Mouse (Mus musculus): ENCODE measurements around the gene Brms1. TPM values are rescaled to one million over a fixed set of nuclear protein-coding genes. Genes with fewer than 3 reads are reported as not detected.

The Brms1 gene
- total RNA-seq, 2 experiments from 2014 or later: 13.5 to 15.6 TPM

- DNase-seq: peak; percentile 82 to 83
- intact Hi-C loops (cut with DNase I): no loop called here
Measured at GRCm38 (mm10) chr19:5037678-5038571, 3.2 kb upstream of the Brms1 start.

DNA sequence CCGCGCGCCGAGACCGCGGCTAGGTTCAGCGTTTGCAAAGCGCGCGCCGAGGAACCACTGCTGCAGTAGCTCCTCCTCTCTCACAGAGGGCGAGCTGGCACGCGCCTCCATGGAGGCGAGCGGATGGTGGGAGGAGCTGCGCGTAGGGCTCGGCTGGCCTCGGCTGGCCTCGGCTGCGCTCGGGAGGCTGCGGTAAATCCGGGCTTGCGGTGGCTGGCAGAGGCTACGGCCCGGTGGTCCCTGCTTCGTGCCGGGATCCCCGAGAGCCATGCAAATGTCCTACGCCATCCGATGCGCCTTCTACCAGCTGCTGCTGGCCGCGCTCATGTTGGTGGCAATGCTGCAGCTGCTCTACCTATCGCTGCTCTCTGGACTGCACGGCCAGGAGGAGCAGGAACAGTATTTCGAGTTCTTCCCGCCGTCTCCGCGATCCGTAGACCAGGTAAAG is 2.4 kb upstream of the Brms1 start, which contains the start of the genes B4gat1 and AC124502.3:
B4gat1 (plus strand) TSS at position 118 of the 448 bp plus-strand sequence.
AC124502.3 (plus strand) TSS at position 183 of the 448 bp plus-strand sequence.
- peak; percentile 92 to 93 for DNase-seq
- intact Hi-C loops (cut with DNase I): no loop called here

GRCm38 (mm10) chr19:5039301-5040114 is 1.6 kb upstream of the Brms1 start:
- DNase-seq: peak; percentile 34 to 41
- intact Hi-C loops (cut with DNase I): no loop called here

- DNase-seq: no peak
- intact Hi-C loops (cut with DNase I): no loop called here
Measured at GRCm38 (mm10) chr19:5041588-5041987, 434 bp downstream of the Brms1 start.

DNA sequence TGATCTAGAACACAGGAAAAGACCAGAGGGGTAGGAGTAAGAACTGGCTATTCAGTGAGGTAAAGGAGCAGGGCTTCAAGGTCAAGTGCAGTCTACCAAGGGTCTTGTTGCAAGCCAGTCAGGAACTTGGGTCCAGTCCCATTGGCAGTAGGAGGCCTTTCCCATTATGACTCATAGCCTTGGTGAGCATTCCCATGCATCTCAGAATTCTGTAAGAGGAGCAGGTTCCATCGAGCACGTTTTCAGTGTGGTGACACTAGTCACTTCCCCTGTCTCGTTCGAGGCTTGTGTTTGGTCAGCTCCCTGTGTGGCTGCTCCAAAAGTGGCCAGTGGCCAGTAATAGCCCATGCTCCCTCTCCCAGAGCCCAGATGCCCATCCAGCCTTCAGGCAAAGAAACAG is 4.4 kb downstream of the Brms1 start:
- intact Hi-C loops (cut with DNase I): no loop called here
- DNase-seq: no peak

DNA sequence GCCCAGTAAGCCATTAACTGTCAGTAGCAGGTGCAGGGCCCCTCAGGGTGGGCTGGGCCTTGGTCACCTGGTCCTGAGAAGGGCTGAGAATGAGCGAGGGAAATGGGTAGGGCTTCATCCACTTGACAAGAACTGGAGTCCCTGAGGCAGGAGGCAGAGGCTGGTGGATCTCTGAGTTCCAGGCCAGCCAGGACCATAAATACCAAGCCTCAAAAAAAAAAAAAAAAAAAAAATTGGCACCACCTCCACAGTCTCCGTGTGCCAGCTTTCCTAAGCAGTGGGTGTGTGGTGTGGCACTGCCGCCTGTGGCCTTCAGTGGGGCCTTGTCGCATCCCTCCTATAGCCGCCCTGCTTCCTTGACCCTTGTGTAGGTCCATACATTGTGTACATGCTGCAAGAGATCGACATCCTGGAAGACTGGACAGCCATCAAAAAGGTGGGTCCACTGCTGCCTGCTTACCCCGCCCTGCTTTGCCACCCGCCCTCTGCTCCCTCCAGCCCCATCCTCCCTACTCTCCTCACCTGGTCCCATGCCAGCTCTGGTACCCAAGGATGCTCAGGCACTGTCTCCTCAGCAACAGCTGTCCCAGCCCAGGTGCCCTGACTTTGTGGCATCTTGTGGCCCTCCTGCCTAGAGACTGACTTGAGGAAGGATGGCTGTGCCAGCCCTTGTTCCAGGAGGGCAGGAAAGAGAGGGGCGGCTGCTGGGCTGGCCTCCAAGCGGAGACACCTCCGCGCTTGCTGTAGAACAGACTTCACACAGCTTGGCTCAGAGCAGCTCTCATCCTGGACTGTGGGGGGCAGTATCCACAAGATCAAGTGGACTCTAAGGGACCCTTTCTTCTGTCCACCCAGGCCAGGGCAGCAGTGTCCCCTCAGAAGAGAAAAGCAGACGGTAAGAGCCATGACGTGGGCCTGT is 7.2 kb downstream of the Brms1 start:
- DNase-seq: no peak
- intact Hi-C loops (cut with DNase I): no loop called here

DNA sequence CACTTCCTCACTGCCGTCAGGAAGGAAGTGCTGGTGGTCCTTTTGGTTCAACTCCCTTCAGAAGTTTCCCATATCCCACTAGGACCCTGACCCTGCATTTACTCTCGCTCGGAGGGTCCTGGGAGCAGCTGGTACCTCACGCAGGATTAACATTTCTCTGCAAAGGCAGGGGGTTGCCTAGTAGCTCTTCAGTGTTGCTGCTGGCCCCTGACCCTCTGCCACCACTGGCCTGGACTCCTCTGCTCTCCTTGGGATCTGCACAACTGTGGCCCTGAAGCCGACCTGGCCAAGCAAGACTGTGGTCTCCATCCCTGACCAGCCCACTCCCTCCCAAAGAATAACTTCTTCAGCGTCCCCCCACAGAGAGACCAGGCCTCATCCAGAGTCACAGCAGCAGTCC is 8.2 kb downstream of the Brms1 start:
- intact Hi-C loops (cut with DNase I): no loop called here

DNA sequence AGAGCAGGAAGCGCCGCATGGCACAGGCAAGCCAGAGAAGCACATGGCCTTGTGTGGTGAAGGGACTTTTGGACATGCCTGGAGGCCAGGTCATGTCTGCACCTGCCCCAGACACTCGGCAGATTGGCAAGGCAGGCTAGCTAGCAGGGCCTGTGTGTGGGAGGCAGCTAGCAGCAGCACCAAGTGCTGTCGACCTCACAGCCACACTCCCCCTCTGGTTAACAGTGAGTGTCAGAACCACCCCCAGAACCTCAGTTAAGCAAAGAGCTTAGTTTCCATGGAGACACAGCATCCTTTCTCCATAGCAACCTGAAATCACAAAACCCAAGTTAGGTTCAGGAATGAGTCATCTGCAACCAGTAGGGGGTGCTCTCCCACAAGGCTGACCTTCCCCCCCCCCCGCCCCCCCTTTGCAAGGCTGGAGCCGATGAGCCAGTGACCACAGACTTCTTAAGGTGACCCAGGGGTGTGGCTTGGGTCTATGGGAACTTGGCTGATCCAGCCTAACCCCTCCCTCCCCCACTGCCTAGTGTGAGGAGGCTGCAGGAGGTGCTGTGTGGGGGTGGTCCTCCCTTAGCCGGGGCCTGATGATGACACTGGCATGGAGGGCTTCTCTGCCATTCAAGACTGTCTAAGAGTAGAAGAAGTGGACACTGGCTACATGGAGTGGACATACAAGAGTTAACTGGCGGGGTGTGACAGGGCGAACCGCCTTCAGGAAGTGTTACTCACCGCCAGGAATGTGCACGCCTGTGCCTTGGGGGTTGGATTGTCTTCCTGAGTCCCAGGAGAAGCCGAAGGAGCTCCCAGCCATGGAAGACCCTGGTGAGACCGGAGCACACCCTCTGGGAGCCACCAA is 9.1 kb downstream of the Brms1 start, which contains the start of gene Rin1:
Rin1 (plus strand) TSS at position 435 of the 859 bp plus-strand sequence.
- peak; percentile 52 to 65 for DNase-seq
- intact Hi-C loops (cut with DNase I): no loop called here

More for the DNA sequence above, 8.2 kb downstream of the Brms1 start:
- DNase-seq: no peak

DNA sequence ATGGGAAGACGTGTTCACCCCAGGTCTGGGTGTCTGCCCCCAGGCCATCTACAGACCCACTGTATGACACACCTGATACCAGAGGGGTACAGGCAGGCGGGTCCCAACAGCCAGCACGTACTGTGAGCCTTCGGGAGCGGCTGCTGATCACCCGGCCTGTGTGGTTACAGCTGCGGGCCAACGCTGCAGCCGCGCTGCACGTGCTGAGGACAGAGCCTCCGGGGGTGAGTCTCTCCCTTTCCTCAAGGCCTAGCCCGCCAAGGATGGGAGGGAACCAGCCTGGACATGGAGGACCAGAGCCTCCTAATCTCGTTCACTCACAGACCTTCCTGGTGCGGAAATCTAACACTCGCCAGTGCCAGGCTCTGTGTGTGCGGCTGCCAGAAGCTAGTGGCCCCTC is 9.9 kb downstream of the Brms1 start:
- DNase-seq: peak in 1 of 2 experiments; percentile 41
- intact Hi-C loops (cut with DNase I): no loop called here

DNA sequence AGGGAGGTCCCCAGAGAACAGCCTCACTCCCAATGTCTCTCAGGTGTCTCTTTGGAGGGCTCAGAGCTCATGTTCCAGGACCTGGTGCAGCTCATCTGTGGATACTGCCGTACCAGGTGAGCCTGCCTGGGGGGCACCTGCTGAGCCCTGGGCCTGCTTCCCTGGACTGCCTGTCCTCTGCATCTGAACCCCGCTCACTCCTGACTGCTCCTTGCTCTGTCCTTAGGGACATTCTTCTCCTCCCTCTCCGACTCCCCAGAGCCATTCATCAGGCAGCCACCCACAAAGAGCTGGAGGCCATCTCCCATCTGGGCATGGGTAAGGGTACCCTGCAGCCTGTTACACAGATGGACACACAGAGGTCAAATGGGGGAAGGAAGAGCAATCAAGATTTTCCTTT is 10.4 kb downstream of the Brms1 start:
- intact Hi-C loops (cut with DNase I): no loop called here
- DNase-seq: no peak

DNA sequence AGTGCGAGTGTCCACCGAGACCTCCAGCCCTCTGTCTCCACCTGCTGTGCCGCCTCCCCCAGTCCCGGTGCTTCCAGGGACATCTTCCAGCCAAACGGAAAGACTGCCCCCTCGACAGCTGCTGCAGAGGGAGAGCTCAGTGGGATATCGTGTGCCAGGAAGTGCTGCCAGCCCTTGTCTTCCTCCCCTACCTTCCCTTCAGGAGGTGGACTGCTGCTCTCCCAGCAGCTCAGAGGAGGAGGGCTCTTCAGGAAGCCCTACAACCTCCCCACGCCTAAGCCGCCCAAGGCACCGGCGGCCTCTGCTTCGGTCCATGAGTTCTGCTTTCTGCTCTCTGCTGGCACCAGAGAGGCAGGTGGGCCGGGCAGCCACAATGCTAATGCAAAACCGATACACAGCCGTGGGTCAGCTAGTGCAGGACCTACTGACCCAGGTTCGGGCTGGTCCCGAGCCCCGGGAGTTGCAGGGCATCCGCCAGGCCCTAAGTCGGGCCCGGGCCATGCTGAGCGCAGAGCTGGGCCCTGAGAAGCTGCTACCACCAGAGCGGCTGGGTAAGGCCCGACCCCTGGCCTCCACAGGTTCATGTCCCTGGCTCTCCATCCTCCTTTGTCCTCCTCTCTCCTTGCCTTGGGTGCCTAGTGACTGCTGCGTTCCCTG is 11.1 kb downstream of the Brms1 start:
- intact Hi-C loops (cut with DNase I): no loop called here
- no peak for DNase-seq

GRCm38 (mm10) chr19:5052853-5053252 is 11.7 kb downstream of the Brms1 start:
- intact Hi-C loops (cut with DNase I): no loop called here
- no peak for DNase-seq

DNA sequence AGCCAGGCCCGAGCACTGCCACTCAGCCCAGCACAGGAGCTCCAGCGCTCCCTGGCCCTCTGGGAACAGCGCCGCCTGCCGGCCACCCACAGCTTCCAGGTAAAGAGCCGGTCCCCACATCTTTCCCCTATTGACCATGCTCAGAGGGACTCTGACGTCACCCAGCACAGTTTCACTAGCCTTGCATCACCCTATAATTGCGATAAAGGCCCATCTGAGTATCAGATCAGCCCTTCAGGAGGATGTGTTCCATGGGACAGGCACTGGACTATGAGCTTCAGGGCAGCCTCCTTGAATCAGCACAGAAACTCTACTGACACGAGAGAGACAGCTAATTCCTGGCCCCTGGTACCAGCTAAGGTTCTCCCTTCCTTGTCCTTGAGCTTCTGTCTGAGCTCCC is 12.8 kb downstream of the Brms1 start:
- DNase-seq: peak in 1 of 2 experiments; percentile 60
- intact Hi-C loops (cut with DNase I): no loop called here

DNA sequence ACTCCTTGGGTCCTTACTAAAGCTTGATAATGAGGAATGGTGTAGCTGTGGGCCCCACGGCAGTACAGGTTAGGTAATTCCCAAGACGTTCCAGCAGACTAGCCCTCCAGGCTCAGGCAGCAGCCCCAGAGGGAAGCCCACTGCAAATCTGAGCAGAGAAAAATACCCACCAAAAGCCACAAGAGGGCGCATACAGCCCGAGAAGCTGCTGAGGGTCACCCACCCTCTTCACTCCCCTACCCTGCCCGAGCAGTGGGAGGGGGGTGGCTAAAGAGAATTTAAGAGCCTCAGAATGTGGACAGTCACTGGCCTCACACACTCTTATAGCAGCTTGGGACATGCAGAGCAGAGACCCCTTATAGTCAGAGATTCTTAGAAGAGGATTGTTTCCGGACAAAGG is 15.1 kb downstream of the Brms1 start:
- intact Hi-C loops (cut with DNase I): loop anchor here (1.0 kb wide), 1 partner anchor 17 kb away; no protein-coding TSS in a partner anchor
- peak; percentile 46 to 72 for DNase-seq

DNA sequence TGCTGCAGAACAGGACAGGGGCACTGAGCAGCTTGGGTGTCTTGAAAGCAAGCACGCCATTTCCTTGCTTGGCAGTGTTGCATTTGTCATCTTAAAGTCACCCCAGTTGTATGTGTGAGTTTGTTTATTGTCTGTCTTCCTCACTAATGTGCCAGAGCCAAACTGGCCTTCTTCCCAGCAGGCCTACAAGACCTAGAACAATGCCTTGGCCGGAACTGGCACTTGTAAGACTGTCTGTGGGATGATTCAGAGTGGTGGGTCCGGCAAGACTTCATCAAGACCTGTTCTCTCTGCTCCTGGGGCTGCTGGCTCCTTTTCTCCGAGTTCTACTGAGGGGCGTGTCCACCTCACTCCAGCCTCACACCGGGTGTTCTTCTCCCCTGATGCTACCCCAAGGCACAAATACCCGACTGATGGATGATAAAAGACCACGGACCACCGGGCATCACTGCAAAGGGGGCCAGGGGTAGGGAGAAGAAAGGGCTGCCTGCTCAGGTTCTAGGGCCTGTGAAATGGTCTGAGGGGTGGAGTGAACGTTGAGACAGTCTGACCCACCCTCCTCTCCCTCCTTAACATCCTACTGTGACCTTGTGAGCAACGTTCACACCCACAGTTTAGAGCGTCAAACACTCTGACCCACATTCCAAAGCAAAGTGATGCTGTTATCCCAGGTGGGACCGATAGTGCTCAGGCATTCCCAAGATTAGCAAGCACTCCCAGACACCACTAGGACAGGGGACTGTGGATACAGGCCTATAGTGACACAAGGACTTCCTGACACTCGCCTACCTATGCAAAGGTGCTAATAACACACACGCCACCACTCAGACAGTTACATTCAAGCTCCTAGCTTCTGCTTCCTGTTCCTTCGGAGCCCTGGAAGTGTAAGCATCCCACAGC is 17.0 kb downstream of the Brms1 start:
- DNase-seq: no peak
- intact Hi-C loops (cut with DNase I): no loop called here

DNA sequence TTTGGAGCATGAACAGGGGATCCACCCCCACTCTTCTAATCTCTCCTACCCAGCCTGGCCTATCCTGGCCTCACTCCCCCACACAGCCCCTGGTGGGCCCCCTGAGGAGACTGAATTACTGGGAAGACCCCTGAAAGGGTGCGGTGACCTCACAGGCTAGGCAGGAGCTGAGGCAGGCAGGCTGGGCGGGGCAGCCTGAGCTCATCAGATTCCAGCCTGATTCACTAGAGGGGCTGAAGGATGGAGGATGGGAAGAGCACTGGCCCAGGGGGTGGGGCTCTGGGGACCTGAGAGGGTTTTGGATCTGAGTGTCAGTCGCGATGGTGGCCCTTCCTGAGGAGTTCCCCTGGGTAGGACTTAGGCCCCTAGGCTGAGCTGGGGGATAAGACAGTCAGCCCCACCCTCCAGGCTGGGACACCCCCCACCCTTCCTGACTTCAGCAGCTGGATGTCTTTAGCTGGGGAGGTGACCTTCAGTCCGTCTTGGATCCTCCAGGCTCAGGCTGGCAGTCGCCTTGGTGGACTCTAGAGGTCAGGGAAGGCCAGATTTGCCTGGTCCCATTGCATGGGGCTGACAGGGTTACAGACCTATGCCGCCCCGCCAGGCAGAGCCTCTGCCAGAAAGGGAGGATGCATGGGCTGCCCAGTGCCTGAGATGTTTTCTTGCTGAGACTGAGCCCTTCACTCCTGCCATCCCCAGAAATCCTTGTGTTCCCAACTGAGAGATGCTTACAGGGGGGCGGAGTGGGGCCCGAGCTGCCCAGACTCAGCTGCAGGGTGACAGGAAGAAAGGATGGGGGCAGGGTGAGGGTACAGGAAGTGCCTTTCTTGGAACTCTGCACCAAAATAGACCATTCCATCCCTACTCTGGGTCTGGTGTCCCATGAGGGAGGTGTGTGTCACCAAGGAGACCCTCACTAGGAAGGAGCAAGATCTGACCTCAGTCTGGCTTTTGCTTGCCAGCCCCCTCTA is 17.9 kb downstream of the Brms1 start:
- DNase-seq: peak; percentile 48 to 58
- intact Hi-C loops (cut with DNase I): no loop called here

Measured in heart, postnatal 10 days (tissue).